Mouse (Mus musculus) spleen, adult 2 months (tissue): ENCODE measurements around the gene Smtnl2. TPM values are rescaled to one million over a fixed set of nuclear protein-coding genes. Genes with fewer than 3 reads are reported as not detected.

Experiments used
- DNase-seq, 2 experiments: peaks; one replicate each; pipeline versions ENCODE4 v3.0.0 to v3.0.0-alpha.2; 2012 to 2021; ENCODE audit warnings: low spot score in 2 of 2, low read depth in 1 of 2
- H3K27ac ChIP-seq: fragments of 200-500 bp; 2 replicates; pipeline ENCODE4 v1.5.1; 2012; ENCODE audit warnings: low read length, inconsistent platforms; ENCODE audit not compliant: insufficient read depth
- H3K27me3 ChIP-seq: fragments of 200-500 bp; 2 replicates; pipeline ENCODE4 v1.6.1; 2012; ENCODE audit warnings: mild to moderate bottlenecking, moderate library complexity, low read length, inconsistent platforms; ENCODE audit not compliant: control insufficient read depth, insufficient read depth
- H3K36me3 ChIP-seq: fragments of 200-500 bp; 2 replicates; pipeline ENCODE4 v1.6.1; 2012; ENCODE audit warnings: mild to moderate bottlenecking, low read length, inconsistent platforms; ENCODE audit not compliant: control insufficient read depth, insufficient read depth
- H3K4me1 ChIP-seq: fragments of 200-500 bp; 2 replicates; pipeline ENCODE4 v1.6.1; 2011; ENCODE audit warnings: inconsistent platforms; ENCODE audit not compliant: control insufficient read depth, insufficient read depth, insufficient read length
- H3K4me3 ChIP-seq: fragments of 200-500 bp; 2 replicates; pipeline ENCODE4 v1.5.1; 2011; ENCODE audit warnings: mild to moderate bottlenecking, inconsistent platforms; ENCODE audit not compliant: insufficient read depth, insufficient read length; ENCODE audit errors: extremely low read depth
- CTCF ChIP-seq: fragments of 200-500 bp; IDR thresholded peaks from 2 replicates; pipeline ENCODE4 v1.5.1; 2011; ENCODE audit warnings: mild to moderate bottlenecking, inconsistent platforms; ENCODE audit not compliant: insufficient read depth, insufficient read length, insufficient replicate concordance; ENCODE audit errors: extremely low read depth
- POLR2A ChIP-seq: fragments of 200-500 bp; IDR thresholded peaks from 2 replicates; pipeline ENCODE4 v1.6.1; 2011; ENCODE audit warnings: low read depth, low read length, inconsistent platforms
- WGBS: fragments of 180-500 bp; shearing (Covaris S2); methylation state at CpG from one replicate; pipeline ENCODE4 v1.1.7; 2018; 5-methylcytosine and 5-hydroxymethylcytosine counted together
- polyA plus RNA-seq: library from polyadenylated mRNA; depleted of rRNA; stranded (reverse); fragments of >200 nt; gene quantifications from 2 replicates; pipeline ENCODE4 v1.2.3, GENCODE M21; 2012

Gene Smtnl2
- polyA plus RNA-seq, 1 experiment: 0.98 TPM

DNA sequence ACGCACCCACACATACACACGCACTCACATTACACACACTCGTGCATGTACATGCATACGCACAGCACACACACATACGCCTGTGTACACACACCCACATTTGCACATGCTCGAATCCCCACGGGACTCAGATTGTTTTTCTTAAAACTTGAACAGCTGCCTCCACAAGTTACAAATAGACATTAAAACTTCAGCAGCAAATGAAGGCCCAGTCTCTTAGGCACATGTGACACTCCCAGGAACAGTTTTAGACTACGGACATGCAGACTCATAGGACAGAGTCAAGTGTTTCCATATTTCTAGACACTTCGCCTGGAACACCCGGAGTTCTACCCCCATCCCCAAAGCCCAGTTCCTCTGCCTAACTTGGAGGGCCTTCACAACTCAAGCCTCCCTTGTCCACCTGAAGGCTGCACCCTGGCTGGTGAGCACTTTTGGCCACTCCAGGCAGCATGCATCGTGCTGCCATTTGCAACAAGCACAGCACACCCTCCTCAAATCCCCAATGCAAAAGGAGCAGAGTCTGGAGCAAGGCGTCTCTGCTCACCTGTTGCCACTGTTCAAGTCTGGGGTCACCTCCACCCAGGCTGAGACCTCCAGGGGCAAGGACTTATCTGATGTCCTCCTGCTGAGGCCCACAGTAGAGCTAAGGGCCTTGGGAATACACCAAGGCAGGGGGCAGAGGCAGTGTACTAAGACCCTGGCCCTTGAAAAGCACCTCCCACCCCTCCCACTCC is 1.7 kb downstream of the Smtnl2 start:
- Histone ChIP-seq H3K36me3 (no peaks in the 10 kb centered on the region), H3K4me3 (no peak overlapping the region), H3K27me3 (0 out of 2 replicates have a peak, but pooled peaks cover 2% of the 10 kb centered on the region), H3K4me1 (peaks cover 8% of the 10 kb centered on the region; the same call in 1 of the 2 replicates), H3K27ac (no peak overlapping the region)
- TF ChIP-seq CTCF: no peak
- no peak for TF ChIP-seq POLR2A
- 75% methylated on average over 12 of the region's 12 CpGs for WGBS
- no peak for DNase-seq

GRCm38 (mm10) chr11:72408451-72409170 is 2.9 kb downstream of the Smtnl2 start:
- no peak overlapping the region for H3K4me3 ChIP-seq
- no peak for DNase-seq
- TF ChIP-seq CTCF (no peak), POLR2A (no peak)
- no peaks in the 10 kb centered on the region for H3K36me3 ChIP-seq
- 86% methylated on average over 9 of the region's 9 CpGs for WGBS
- no peak overlapping the region for H3K27ac ChIP-seq
- H3K4me1 ChIP-seq: peaks cover 8% of the 10 kb centered on the region; the same call in 1 of the 2 replicates
- 0 out of 2 replicates have a peak, but pooled peaks cover 2% of the 10 kb centered on the region for H3K27me3 ChIP-seq

- no peak overlapping the region for H3K4me3 ChIP-seq
- H3K27me3 ChIP-seq: 0 out of 2 replicates have a peak, but pooled peaks cover 2% of the 10 kb centered on the region
- peaks cover 8% of the 10 kb centered on the region; the same call in 1 of the 2 replicates for H3K4me1 ChIP-seq
- 58% methylated on average over 7 of the region's 7 CpGs for WGBS
- DNase-seq: no peak
- H3K36me3 ChIP-seq: no peaks in the 10 kb centered on the region
- H3K27ac ChIP-seq: no peak overlapping the region
- TF ChIP-seq POLR2A: no peak
- no peak for TF ChIP-seq CTCF
These were observed 3.9 kb downstream of the Smtnl2 start for GRCm38 (mm10) chr11:72407574-72407973.

GRCm38 (mm10) chr11:72407081-72407480 is 4.4 kb downstream of the Smtnl2 start:
- DNase-seq: no peak
- H3K4me1 ChIP-seq: peaks cover 8% of the 10 kb centered on the region; the same call in 1 of the 2 replicates
- H3K27ac ChIP-seq: no peak overlapping the region
- WGBS: 18% methylated on average over 3 of the region's 3 CpGs
- 0 out of 2 replicates have a peak, but pooled peaks cover 2% of the 10 kb centered on the region for H3K27me3 ChIP-seq
- no peaks in the 10 kb centered on the region for H3K36me3 ChIP-seq
- TF ChIP-seq POLR2A (no peak), CTCF (no peak)
- no peak overlapping the region for H3K4me3 ChIP-seq

DNA sequence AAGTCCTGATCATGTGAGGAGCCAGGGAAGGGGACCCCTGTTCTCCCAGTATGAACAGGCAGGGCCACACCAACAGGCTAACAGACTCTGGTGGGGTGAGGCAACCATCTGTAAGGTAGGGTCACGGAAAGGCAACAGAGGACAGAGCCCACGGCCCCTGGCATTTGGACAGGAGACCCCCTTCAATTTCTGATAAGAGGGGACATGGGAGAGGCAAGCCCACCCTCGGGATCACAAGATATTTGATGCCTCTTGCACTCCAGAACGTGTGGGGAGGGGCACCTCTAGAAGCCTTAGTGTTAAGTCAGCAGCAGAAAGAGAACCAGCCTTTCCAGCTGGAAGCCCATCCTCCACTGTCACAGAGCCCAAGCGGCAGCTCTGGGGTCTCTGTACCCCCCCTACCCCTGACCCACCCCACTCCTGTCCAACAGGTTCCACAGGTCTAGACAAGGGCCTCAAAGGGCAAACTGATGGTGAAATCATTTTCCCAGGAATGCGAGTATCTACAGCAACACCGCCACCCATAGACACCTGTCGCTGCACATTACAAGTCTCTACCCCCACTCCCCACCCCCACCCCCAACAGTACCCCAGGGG is 5.3 kb downstream of the Smtnl2 start:
- no peak for DNase-seq

GRCm38 (mm10) chr11:72405532-72405931 is 6.0 kb downstream of the Smtnl2 start:
- Histone ChIP-seq H3K27me3 (no peaks in the 10 kb centered on the region), H3K4me3 (no peak overlapping the region), H3K36me3 (no peaks in the 10 kb centered on the region), H3K27ac (no peak overlapping the region), H3K4me1 (no peaks in the 10 kb centered on the region)
- 86% methylated on average over 4 of the region's 4 CpGs for WGBS
- no peak for DNase-seq
- TF ChIP-seq CTCF: no peak
- no peak for TF ChIP-seq POLR2A

More for the DNA sequence above, 5.3 kb downstream of the Smtnl2 start:
- Histone ChIP-seq H3K27ac (no peak overlapping the region), H3K4me3 (no peak overlapping the region), H3K27me3 (no peaks in the 10 kb centered on the region), H3K36me3 (no peaks in the 10 kb centered on the region), H3K4me1 (peaks cover 2% of the 10 kb centered on the region; the same call in 1 of the 2 replicates)
- TF ChIP-seq CTCF (no peak), POLR2A (no peak)
- 71% methylated on average over 8 of the region's 8 CpGs for WGBS

- TF ChIP-seq CTCF: no peak
- no peak for TF ChIP-seq POLR2A
- no peak overlapping the region for H3K4me3 ChIP-seq
- WGBS: 78% methylated on average over 12 of the region's 12 CpGs
- H3K36me3 ChIP-seq: no peaks in the 10 kb centered on the region
- H3K4me1 ChIP-seq: no peaks in the 10 kb centered on the region
- DNase-seq: no peak
- no peak overlapping the region for H3K27ac ChIP-seq
- H3K27me3 ChIP-seq: no peaks in the 10 kb centered on the region
These were observed 8.5 kb downstream of the Smtnl2 start for GRCm38 (mm10) chr11:72402969-72403368.
